ENCODE assay signal across 13 mouse cellular contexts in the genomic region with DNA sequence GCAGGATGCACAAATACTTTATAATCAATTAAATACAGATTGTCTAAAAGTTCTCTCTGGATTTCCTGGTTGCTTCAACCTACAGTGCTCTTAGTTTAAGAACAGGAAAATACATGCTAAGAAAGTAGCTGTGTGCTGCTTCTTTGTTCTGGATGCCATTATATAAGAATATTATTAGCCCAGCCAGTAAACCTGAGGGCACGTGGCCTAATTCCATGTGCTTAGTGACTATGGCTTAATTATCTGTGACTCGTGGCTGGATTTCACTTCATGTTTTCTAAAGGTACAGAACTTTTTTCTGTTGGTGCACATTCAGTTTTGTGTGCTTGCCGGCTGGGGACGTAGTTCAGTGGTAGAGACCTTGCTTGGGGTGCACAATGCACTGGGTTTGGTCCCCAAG.
"Had no signal": no experiment of that assay in that cellular context is flagged by ENCODE, and none has a peak within 500 bp of the region (broad histone marks: within the 10 kb centered on the region; RNA-seq: fewer than 3 reads in every experiment).

No protein-coding gene starts in this region.

- H3K27ac ChIP-seq: kidney, postnatal 0 days; layer of hippocampus, adult 2 months; liver, embryonic 13.5 days had no signal

- H3K36me3 ChIP-seq: liver, embryonic 13.5 days had no signal

- H3K27me3 ChIP-seq: liver, embryonic 13.5 days had no signal

- DNase-seq: kidney, postnatal 25 days; layer of hippocampus, adult 9-11 months; liver, embryonic 13.5 days; lung, adult 2 months; lung, postnatal 14 days; lung, postnatal 4 days; midbrain, embryonic 14.5 days; right cerebral cortex, postnatal 25 days; thymus, adult 18-20 months; thymus, postnatal 36 days had no signal

- H3K4me2 ChIP-seq: liver, embryonic 13.5 days; midbrain, embryonic 11.5 days had no signal

- H3K9me3 ChIP-seq: liver, embryonic 13.5 days had no signal

- H3K9ac ChIP-seq: liver, embryonic 13.5 days had no signal

- H3K4me3 ChIP-seq: layer of hippocampus, adult 2 months; liver, embryonic 13.5 days had no signal

- H3K4me1 ChIP-seq: liver, embryonic 13.5 days had no signal
